Mouse (Mus musculus) neural tube, embryonic 14.5 days (tissue): ENCODE measurements at regions not wholly inside any gene's neighbourhood (a gene's known extent, or its start where the extent isn't known, plus 50 kb on each side); places are given as distances from the start of the nearest gene placed in this dataset.

Experiments
- ATAC-seq: fragments of 200-750 bp; cut with Nextera tagmentation; 2 replicates; pipeline ENCODE4 v1.8.0; 2017; ENCODE audit warnings: low read depth, mild to moderate bottlenecking, moderate TSS enrichment, moderate library complexity
- H3K27ac ChIP-seq: fragments of 300-500 bp; sonication (generic); 2 replicates; pipeline ENCODE4 v1.5.1; 2014; ENCODE audit warnings: low read depth, mild to moderate bottlenecking, control low read depth, low read length, moderate library complexity, mixed read lengths
- H3K27me3 ChIP-seq: fragments of 300-500 bp; sonication (generic); 2 replicates; pipeline ENCODE4 v1.6.1; 2014; ENCODE audit warnings: low read length; ENCODE audit not compliant: control insufficient read depth, insufficient read depth
- H3K36me3 ChIP-seq: fragments of 300-500 bp; sonication (generic); 2 replicates; pipeline ENCODE4 v1.6.1; 2014; ENCODE audit warnings: low read length, mixed read lengths; ENCODE audit not compliant: control insufficient read depth, insufficient read depth
- H3K4me1 ChIP-seq: fragments of 300-500 bp; sonication (generic); 2 replicates; pipeline ENCODE4 v1.6.1; 2014; ENCODE audit warnings: low read length; ENCODE audit not compliant: control insufficient read depth, insufficient read depth
- H3K4me2 ChIP-seq: fragments of 300-500 bp; sonication (generic); 2 replicates; pipeline ENCODE4 v1.6.1; 2014; ENCODE audit warnings: mild to moderate bottlenecking, low read depth, low read length, control low read depth
- H3K4me3 ChIP-seq: fragments of 300-500 bp; sonication (generic); 2 replicates; pipeline ENCODE4 v1.5.1; 2014; ENCODE audit warnings: low read depth, low read length, control low read depth, mixed read lengths
- H3K9ac ChIP-seq: fragments of 300-500 bp; sonication (generic); replicated peaks from 2 replicates; pipeline ENCODE4 v1.6.1; 2014; ENCODE audit warnings: low read depth, mild to moderate bottlenecking, control low read depth, low read length, mixed read lengths
- H3K9me3 ChIP-seq: fragments of 300-500 bp; sonication (generic); 2 replicates; pipeline ENCODE4 v1.6.1; 2016; ENCODE audit warnings: low read length; ENCODE audit not compliant: control insufficient read depth
- WGBS: fragments of 180-500 bp; shearing (Covaris S2); extraction: QIAGEN DNeasy Blood & Tissue Kit; methylation state at CpG from one replicate; pipeline ENCODE4 v1.1.7; 2014; 5-methylcytosine and 5-hydroxymethylcytosine counted together

GRCm38 (mm10) chr2:166207145-166207508 lies 51.7 kb upstream of the Sulf2 start:
- Histone ChIP-seq H3K27ac (no peak overlapping the region), H3K4me1 (no peaks in the 10 kb centered on the region), H3K36me3 (no peaks in the 10 kb centered on the region), H3K4me2 (no peak overlapping the region), H3K4me3 (no peak overlapping the region), H3K9ac (no peak overlapping the region), H3K9me3 (no peaks in the 10 kb centered on the region), H3K27me3 (no peaks in the 10 kb centered on the region)
- no peak for ATAC-seq
- 90% methylated on average over 3 of the region's 3 CpGs for WGBS

- Histone ChIP-seq H3K4me2 (no peak overlapping the region), H3K9ac (no peak overlapping the region)
- 47% methylated on average over 5 of the region's 5 CpGs for WGBS
Observed at GRCm38 (mm10) chr2:166206396-166207144, 51.1 kb upstream of the Sulf2 start.

More at GRCm38 (mm10) chr2:166206396-166207144, 51.1 kb upstream of the Sulf2 start:
- Histone ChIP-seq H3K27me3 (no peaks in the 10 kb centered on the region), H3K27ac (no peak overlapping the region), H3K9me3 (no peaks in the 10 kb centered on the region), H3K4me3 (no peak overlapping the region), H3K36me3 (no peaks in the 10 kb centered on the region), H3K4me1 (no peaks in the 10 kb centered on the region)
- 0 out of 2 replicates have a peak, but pooled peaks have one; percentile 28 for ATAC-seq
